Mouse (Mus musculus) skeletal muscle tissue, adult 2 months (tissue): ENCODE data around the gene Slx4ip.

Experiments used
- DNase-seq: peaks from one replicate; pipeline ENCODE4 v3.0.0-alpha.2; 2012; ENCODE audit warnings: low read depth, low spot score

Slx4ip gene

GRCm38 (mm10) chr2:137063829-137064228 lies 172.8 kb downstream of the Slx4ip start:
- DNase-seq = no peak

DNA sequence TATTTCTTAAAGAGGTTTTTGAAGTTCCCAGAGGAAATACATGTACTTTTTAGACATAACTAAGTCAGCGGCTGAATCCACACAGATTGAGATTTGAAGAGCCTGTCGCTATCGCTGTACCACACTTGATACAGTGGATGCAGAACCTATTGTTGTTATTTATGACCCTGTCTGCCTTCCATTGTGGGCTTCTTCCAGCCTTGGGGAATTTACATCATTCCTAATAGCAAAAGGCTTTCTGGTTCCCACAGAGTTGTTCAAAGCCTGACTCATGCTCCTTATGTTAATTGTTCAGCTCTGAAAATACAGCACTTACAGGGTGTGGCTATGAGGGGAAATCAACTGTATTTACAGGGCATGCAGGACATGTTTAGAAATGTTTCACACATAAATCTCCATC lies 173.5 kb downstream of the Slx4ip start:
- no peak for DNase-seq

GRCm38 (mm10) chr2:137067479-137068110 lies 176.6 kb downstream of the Slx4ip start:
- DNase-seq = peak; percentile 53

DNA sequence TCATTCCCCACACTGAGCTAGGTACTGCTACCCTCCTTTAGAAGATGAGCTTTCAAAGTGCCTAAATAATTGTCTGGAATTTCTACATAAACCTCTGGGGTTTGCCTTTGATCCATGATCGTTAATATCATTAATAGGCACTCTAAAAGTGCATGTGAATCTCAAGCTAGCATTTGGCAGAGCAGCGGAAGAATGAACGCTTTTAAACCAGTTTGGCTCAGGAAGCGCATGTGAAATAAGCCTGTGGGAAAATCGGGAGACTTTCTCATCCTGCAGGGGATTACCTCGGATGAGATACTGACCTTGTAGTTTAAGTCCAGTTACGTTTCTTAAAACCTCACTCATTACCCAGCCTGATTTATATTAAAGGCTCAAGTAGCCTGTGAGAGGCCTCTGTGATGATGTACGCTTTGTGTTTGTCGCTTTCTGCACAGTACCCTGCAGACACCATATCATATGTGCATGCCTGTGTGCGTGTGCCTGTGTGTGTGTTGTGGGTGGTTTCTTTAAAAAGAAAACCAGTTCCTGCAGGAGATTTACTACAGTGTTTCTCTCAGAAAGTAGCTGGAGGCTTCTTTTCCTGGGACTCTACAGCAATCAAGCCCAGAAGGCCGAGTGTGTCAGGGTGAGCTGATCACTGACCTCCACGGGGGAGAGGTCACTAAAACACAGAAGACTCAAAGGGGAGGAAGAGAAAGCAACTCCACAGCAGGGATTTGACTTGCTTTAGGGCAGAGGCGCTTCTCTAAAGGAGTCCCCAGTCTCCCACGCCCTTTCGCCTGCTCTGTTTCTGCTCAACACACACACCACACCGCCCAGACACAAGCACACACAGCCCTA lies 182.7 kb downstream of the Slx4ip start:
- no peak for DNase-seq

DNA sequence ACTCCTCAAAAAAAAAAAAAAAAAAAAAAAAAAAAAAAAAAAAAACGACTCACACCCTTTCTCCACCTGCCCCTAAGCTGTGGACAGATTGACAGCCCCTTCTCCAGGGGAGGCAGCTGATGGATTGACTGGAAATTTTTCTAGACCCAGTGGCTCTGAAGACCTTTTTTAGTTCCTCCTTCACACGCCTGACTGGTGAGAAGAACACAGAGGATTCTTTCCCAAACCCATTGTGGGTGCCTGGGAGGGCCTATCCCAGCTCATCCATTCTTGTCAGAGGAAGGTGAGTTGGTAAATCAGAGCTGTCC lies 183.2 kb downstream of the Slx4ip start:
- no peak for DNase-seq

GRCm38 (mm10) chr2:137078771-137079170 lies 187.8 kb downstream of the Slx4ip start:
- no peak for DNase-seq

DNA sequence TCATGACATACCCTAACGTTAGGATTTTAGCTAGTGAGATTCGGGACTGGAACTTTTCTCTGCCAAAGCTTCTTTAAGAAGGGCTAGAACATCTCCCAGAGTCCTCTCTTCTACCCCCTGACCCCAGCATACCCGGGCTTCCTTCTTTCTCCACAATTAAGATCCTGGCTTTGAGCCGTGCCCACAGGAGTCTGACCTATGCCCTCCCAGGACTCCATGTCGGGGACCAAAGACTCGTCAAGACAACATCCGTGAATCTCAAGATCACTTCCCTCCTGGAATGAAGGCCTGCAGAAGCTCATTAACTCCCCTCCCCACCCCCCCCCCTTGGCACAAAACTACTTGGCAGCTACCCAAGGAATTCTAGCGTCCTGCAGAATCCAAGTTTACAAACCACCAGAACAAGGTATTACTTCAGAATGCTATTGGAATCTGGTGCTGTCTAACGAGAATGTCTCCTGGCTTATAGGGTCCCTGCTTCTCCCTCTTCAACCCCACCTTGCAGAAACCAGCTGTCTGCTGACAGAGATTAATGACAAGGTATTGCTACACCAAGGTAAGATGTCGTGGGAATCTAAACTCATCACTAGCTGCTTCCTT lies 188.8 kb downstream of the Slx4ip start:
- DNase-seq = no peak

DNA sequence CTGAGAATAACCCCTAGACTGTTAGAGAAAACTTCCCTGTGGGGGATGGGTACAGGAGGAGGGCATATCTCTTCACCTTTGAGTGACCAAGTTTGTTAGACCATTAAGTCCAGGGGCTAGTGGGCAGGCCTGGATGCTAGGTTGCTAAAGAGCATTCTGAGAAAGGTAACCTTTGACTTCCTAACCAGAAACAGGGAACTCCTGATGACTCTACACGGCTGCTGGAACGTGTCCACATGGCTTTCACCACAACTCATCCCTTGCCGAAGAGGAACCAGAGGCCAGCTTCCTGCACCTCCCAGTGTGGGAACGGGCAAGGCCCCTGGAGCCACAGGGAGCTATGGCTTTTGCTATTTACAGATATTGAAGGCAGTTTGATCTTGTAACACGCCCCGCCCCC lies 189.4 kb downstream of the Slx4ip start:
- no peak for DNase-seq

- no peak for DNase-seq
These were observed 190.0 kb downstream of the Slx4ip start for GRCm38 (mm10) chr2:137081001-137081400.

GRCm38 (mm10) chr2:137082896-137083620 lies 192.0 kb downstream of the Slx4ip start:
- no peak for DNase-seq

DNA sequence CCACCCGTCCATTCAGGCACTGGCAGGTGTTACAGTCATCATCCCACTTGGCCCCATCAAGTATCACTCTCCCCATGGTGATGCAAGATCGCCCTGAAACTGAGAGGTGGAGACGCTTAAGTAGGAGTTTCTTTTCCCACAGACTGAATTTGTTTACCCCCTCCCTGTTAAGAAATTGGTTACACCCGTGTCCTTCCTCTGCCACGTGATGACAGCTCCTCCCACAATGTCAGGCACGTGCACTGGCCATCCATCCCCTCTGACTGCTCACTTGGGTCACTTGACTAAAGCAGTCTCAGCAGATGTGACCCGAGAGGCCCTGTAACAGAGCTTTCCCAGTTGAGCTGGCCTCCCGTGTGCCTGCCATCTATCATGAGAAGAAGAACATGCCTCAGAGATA lies 194.2 kb downstream of the Slx4ip start:
- DNase-seq = peak; percentile 66

DNA sequence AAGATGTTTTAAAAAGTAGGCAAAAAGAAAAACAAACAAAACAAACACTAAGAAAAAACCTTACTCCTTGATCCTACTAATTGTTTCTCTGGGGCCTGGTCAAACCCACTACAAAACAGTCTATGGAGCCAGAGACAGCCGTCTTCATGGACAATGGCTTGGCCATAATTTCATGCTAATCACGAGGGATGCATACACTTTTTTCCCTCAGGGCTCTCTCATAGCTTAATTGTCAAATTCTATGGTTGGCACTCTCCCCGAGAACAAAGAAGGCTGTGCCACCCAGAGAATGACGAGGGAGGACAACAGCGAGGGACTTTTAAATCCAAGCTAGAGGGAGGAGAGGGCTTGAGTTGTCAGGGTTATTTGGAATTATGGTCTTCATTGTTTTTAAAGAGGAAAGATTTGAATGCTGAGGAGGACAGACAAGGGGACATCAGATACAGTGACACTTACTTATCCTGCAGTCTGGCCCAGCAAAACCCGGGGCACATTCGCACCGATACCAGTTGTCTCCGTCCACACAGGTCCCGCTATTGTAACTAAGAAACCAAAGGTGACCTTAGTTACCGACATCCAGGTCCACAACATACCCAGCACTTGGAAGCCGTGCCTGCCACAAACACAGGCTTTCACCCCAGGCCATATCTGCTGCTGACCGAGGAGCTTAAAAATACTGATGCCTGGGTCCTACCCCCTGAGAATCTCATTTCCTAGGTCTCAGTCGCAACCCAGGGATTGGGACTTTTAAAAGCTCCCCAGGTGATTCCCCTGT lies 195.8 kb downstream of the Slx4ip start:
- no peak for DNase-seq

- no peak for DNase-seq
These were observed 196.7 kb downstream of the Slx4ip start for GRCm38 (mm10) chr2:137087705-137088104.

DNA sequence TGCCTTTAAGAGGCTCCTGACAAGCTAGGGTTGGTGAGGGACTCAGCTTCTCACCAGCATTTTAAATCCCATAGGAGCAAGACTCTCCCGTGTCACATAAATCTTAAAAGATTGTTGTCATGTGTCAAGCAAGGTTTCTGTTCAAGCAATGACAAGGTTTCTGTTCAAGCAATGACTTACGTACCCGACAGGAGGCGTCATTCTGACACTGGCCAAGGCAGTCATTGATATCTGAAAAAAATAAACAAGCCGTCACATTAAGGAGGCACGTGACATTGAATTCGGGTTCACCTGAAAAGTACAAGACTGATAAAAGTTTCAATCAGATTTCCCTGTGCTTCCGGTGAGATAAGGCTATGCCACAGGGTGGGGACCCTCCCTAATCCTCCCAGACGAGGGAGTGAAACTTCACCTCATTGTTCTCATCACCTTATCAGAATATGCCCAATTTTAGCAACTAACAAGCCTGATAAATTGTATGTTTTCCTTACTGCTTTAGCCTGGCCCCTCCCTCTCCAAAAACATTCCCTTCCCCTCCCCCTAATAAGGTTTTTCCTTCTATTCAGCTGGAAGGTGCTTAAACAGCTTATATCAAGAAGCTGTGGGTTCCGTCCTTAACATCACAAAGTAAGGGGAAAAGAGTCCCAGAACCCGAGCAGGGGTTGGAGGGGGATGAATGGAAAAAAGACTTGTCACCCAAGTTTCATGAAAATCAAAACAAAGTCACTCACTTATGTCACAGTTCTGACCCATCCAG lies 200.9 kb downstream of the Slx4ip start:
- DNase-seq = no peak

DNA sequence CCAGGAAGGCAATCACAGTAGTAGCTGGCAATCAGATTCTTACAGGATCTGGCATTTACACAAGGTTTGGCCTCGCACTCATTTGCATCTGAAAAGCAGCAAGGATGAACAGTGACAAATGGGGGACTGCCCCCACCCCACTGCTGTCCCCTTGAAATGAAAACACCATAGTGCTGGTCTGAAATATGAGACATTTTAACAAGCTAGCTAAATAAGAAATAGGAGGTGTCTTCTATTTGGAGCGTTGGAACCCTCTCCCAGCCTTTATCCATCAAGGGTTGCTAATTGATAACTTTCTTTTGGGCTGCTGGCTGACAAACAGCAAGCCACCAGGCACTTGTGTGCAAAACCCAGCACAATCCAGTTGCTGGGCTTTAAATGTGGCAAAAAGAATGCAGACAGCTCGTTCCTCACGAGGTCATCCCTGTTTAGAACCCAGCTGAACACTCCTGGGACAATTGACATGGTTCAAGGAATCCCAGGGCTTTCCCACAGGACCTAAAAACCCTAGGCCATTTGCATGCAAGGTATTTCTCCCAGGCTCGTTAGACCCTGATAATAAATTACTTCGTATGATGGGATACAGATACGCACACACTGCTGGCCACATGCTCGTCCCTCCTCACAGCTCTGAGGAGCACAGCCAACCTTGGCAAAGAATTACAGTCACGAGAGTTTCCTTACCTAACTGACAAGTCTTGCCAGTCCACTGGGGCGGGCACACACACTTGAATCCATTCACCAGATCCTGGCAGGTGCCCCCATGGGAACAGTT lies 201.7 kb downstream of the Slx4ip start:
- DNase-seq = no peak

- no peak for DNase-seq
These were observed 202.2 kb downstream of the Slx4ip start for GRCm38 (mm10) chr2:137093298-137093630.

DNA sequence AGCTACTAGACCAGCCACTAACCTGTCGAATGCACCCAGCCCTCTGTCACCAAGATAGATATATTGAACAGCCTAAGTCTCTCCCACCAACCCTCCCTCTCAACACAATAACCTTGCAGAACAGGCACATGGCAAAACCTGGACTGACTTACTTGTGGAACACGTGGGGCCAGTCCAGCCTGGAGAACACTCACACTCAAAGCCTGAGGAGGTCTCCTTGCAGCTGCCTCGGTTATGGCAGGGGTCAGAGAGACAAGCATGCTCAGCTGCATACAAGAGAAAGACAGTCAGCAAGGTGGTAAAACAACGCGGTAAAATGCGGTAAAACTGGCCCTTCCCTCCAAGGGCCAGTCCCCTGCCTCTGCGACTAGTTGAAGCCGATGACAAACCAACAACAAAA lies 203.3 kb downstream of the Slx4ip start:
- DNase-seq = no peak

DNA sequence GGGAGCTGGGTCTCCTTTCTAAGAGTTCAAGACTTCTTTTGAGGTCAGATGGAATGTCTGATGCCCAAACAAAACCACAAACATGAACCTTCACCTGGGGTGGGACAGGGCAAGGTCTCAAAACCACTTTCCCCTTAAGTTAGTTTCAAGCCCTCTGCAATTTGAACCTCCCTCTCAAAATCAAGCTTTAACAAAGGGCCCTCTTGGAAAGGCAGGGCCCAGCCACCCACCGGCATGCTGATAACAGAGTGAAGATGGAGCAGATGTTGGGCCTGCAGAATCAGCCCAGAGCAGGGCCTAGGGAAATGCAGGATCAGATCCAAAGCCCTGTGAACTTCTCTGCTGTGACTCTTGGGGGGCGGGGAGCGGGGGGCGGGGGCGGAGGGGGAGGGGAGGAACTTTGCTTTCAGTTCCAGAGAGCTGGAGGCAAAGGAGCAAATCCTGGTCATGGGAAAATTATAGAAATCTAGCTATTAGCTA lies 206.0 kb downstream of the Slx4ip start:
- no peak for DNase-seq

DNA sequence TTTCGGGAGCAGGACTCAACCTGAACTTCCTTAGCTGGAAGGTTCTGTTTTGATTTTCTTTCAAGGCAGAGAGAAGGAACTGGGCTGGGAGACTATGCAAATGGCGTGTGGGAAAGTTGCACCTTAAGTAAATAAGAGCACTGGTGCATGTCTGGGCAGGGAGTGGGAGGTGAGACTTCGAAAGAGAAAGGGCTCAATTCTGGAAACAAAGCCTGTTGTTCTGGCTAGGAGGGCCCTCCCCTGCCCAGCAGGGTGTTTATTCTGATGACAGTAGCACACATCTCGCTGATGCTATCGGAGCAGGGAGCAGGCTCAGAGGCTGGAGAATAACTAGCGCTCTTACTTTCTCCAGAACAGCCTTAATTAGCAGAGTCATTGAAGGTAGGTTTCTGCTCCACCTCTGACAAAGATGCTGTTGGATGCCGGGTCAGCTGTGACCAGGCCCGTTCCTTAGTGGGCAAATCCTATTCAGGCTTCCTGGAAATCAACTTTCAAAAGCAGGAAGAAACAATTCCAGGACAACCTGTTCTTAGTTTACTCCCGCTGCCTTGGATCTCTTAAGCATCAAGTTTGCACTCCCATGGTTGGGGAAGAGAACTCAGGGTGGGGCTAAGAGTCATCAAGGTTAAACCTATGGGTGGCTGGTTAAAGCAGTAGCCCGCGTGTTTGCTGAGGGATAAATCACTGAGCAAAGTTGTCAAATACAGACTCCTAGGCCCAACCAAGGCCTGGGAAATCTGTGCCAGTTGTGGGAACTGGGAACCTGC lies 207.4 kb downstream of the Slx4ip start:
- no peak for DNase-seq
